Mouse (Mus musculus) intestine, embryonic 16.5 days (tissue): ENCODE measurements around the gene Erfe. TPM values are rescaled to one million over a fixed set of nuclear protein-coding genes. Genes with fewer than 3 reads are reported as not detected.

Experiments used
- ATAC-seq: fragments of 200-750 bp; cut with Nextera tagmentation; 2 replicates; pipeline ENCODE4 v1.8.0; 2017; ENCODE audit warnings: moderate TSS enrichment, moderate library complexity
- H3K27ac ChIP-seq: fragments of 300-500 bp; sonication (generic); 2 replicates; pipeline ENCODE4 v1.5.1; 2014; ENCODE audit warnings: mild to moderate bottlenecking, low read length
- H3K27me3 ChIP-seq: fragments of 300-500 bp; sonication (generic); replicated peaks from 2 replicates; pipeline ENCODE4 v1.6.1; 2014; ENCODE audit warnings: low read length, control low read depth, mixed read lengths; ENCODE audit not compliant: control insufficient read depth, insufficient read depth
- H3K36me3 ChIP-seq: fragments of 300-500 bp; sonication (generic); 2 replicates; pipeline ENCODE4 v1.6.1; 2014; ENCODE audit warnings: low read length, control low read depth; ENCODE audit not compliant: control insufficient read depth, insufficient read depth
- H3K4me1 ChIP-seq: fragments of 300-500 bp; sonication (generic); 2 replicates; pipeline ENCODE4 v1.6.1; 2014; ENCODE audit warnings: low read length, control low read depth, mixed read lengths; ENCODE audit not compliant: control insufficient read depth, insufficient read depth
- H3K4me2 ChIP-seq: fragments of 300-500 bp; sonication (generic); 2 replicates; pipeline ENCODE4 v1.6.1; 2014; ENCODE audit warnings: low read depth, low read length, control low read depth
- H3K4me3 ChIP-seq: fragments of 300-500 bp; sonication (generic); 2 replicates; pipeline ENCODE4 v1.5.1; 2014; ENCODE audit warnings: mild to moderate bottlenecking, low read length
- H3K9ac ChIP-seq: fragments of 300-500 bp; sonication (generic); 2 replicates; pipeline ENCODE4 v1.6.1; 2014; ENCODE audit warnings: low read depth, low read length
- H3K9me3 ChIP-seq: fragments of 300-500 bp; sonication (generic); 2 replicates; pipeline ENCODE4 v1.6.1; 2016; ENCODE audit warnings: low read length, control low read depth; ENCODE audit not compliant: control insufficient read depth
- WGBS: fragments of 180-500 bp; shearing (Covaris S2); extraction: QIAGEN DNeasy Blood & Tissue Kit; methylation state at CpG from one replicate; pipeline ENCODE4 v1.1.7; 2014; 5-methylcytosine and 5-hydroxymethylcytosine counted together
- polyA plus RNA-seq: library from polyadenylated mRNA; unstranded; fragments of >200 nt; fragmentation: Nextera tagmentation; extraction: Ambion mirVana; gene quantifications from 2 replicates; pipeline ENCODE4 v1.2.1, GENCODE M21; 2015

Erfe gene
- polyA plus RNA-seq, 1 experiment from 2014 or later = 9.0 TPM

- H3K4me1 ChIP-seq = no peaks in the 10 kb centered on the region
- no peak overlapping the region for H3K27ac ChIP-seq
- no peaks in the 10 kb centered on the region for H3K27me3 ChIP-seq
- no peak for ATAC-seq
- H3K36me3 ChIP-seq = no peaks in the 10 kb centered on the region
- H3K9me3 ChIP-seq = no peaks in the 10 kb centered on the region
- WGBS = 14% methylated on average over 1 of the region's 1 CpGs
- no peak overlapping the region for H3K4me2 ChIP-seq
- H3K9ac ChIP-seq = no peak overlapping the region
- no peak overlapping the region for H3K4me3 ChIP-seq
These were observed 38.7 kb downstream of the Erfe start for GRCm38 (mm10) chr1:91404976-91405375.

GRCm38 (mm10) chr1:91405406-91406169 is 39.4 kb downstream of the Erfe start:
- Histone ChIP-seq H3K4me2 (no peak overlapping the region), H3K36me3 (no peaks in the 10 kb centered on the region), H3K9ac (no peak overlapping the region), H3K27me3 (no peaks in the 10 kb centered on the region), H3K4me3 (no peak overlapping the region), H3K9me3 (no peaks in the 10 kb centered on the region), H3K4me1 (no peaks in the 10 kb centered on the region), H3K27ac (no peak overlapping the region)
- no peak for ATAC-seq
- 56% methylated on average over 23 of the region's 23 CpGs for WGBS

DNA sequence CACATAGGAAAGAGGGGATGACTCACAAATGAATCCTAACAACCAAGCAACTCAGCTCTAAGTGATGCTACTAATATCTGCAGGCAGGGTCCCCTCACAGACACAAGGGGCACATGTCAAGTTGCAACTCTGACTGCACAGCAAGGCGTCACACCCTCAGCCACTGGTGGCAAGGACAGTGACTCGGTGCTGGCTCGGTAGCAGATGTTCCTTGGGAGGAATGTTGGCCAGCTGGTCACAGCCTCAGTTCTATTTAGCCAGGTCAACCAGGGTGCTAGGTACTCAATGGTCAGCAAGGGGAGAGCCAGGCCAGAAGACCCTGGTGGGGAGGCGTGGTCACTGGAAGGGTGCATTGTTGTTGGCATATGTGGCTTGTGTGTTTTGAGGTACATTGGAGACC is 41.6 kb downstream of the Erfe start:
- Histone ChIP-seq H3K4me3 (no peak overlapping the region), H3K9me3 (no peaks in the 10 kb centered on the region), H3K9ac (no peak overlapping the region), H3K27ac (no peak overlapping the region), H3K36me3 (no peaks in the 10 kb centered on the region), H3K27me3 (no peaks in the 10 kb centered on the region), H3K4me2 (no peak overlapping the region), H3K4me1 (peaks cover 10% of the 10 kb centered on the region)
- 83% methylated on average over 4 of the region's 4 CpGs for WGBS
- ATAC-seq = no peak

DNA sequence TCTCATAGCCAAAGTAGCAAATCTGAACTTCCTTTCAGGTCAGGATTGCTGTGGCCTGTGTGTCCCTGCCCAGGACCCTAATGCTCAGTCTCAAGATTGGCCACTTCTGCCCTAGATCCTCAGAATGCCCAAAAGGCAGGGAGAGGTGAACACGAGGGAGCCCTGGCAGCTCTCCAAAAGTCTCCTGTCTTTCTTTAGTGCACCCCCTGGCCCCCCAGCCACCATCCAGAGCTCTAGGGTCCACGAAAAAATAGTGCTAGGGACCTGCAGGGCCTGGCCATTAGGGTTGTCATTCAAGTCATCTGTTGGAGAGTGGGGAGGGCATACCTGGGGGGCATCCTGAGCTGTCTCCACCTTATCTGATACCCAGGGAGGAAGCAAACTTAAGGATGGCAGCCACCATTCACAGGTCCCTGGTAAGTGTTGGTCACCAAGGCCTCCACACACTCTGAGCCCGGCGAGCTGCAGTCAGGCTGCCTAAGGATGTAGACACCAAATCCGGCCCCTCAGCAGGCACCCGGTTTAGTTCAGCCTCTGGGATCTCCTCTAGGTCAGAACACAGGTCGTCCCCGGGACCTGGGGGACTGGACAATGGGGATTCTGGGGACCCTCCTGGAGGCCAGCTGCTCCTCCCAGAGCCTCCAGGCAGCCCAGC is 45.5 kb downstream of the Erfe start:
- no peak overlapping the region for H3K27ac ChIP-seq
- H3K4me2 ChIP-seq = peak overlapping the region; percentile 96
- H3K27me3 ChIP-seq = no peaks in the 10 kb centered on the region
- no peaks in the 10 kb centered on the region for H3K36me3 ChIP-seq
- WGBS = 62% methylated on average over 8 of the region's 8 CpGs
- peak overlapping the region; percentile 92 for H3K9ac ChIP-seq
- no peaks in the 10 kb centered on the region for H3K9me3 ChIP-seq
- peaks cover 26% of the 10 kb centered on the region for H3K4me1 ChIP-seq
- peak overlapping the region; percentile 90 for H3K4me3 ChIP-seq
- ATAC-seq = no peak

- WGBS = 6% methylated on average over 64 of the region's 65 CpGs
- Histone ChIP-seq H3K9ac (peak overlapping the region; percentile 92), H3K4me1 (peaks cover 26% of the 10 kb centered on the region), H3K9me3 (no peaks in the 10 kb centered on the region), H3K4me3 (peak overlapping the region; percentile 90), H3K36me3 (no peaks in the 10 kb centered on the region), H3K27me3 (no peaks in the 10 kb centered on the region), H3K27ac (peak overlapping the region; percentile 91), H3K4me2 (peak overlapping the region; percentile 96)
- peak; percentile 63 for ATAC-seq
These were observed 46.2 kb downstream of the Erfe start for GRCm38 (mm10) chr1:91412286-91413029.

DNA sequence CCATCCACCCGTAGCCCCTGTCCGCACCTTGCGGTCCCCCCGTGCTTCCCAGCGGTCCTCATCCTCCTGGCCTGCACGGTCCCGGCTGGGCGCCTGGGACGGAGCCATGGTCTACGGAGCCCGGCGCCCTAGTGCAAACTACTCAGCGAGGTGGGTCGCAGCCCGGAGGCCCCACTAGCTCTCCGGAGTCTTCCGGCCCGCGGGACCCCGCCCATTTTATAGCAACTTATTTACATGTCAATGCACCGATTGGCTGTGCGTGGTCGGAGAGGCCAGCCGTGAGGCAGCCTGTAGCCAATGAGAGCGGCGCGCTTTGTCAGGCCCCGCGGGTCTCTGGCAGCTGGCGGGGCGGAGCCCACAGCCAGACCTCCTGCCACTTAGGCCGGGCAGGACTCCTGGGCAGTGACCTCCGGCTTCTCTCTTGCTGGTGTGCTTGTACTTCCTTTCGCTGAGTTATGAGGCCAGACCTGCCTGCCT is 46.8 kb downstream of the Erfe start:
- peak overlapping the region; percentile 96 for H3K4me2 ChIP-seq
- WGBS = under 1% methylated on average over 34 of the region's 34 CpGs
- H3K4me1 ChIP-seq = peaks cover 26% of the 10 kb centered on the region
- no peaks in the 10 kb centered on the region for H3K27me3 ChIP-seq
- H3K9ac ChIP-seq = peak overlapping the region; percentile 92
- peak overlapping the region; percentile 90 for H3K4me3 ChIP-seq
- ATAC-seq = peak; percentile 96
- no peaks in the 10 kb centered on the region for H3K9me3 ChIP-seq
- peak overlapping the region; percentile 94 for H3K27ac ChIP-seq
- peaks cover 4% of the 10 kb centered on the region; the same call in 1 of the 2 replicates for H3K36me3 ChIP-seq

DNA sequence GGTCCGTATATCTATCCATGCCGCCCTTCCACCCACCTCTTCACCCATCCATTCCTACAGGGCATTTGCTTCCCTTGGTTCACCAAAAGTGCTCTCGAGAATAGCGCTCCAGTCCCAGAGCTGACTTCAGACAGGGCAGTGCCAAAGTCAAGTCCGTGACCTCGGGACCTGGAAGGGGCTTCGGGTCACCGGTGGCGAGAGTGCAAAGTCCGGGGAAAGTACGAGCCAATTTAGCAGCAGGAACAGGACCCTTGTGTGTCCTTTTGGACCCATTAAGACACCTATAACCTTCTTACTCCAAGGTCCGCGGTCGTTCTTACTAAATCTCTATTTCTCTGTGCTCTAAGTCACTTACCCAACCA is 47.3 kb downstream of the Erfe start:
- no peaks in the 10 kb centered on the region for H3K27me3 ChIP-seq
- no peaks in the 10 kb centered on the region for H3K9me3 ChIP-seq
- ATAC-seq = peak; percentile 17; the same call in 1 of the 2 replicates
- H3K4me2 ChIP-seq = peak overlapping the region; percentile 96
- peak overlapping the region; percentile 94 for H3K27ac ChIP-seq
- H3K36me3 ChIP-seq = peaks cover 5% of the 10 kb centered on the region; the same call in 1 of the 2 replicates
- under 1% methylated on average over 14 of the region's 14 CpGs for WGBS
- peaks cover 26% of the 10 kb centered on the region for H3K4me1 ChIP-seq
- H3K9ac ChIP-seq = peak overlapping the region; percentile 68
- H3K4me3 ChIP-seq = peak overlapping the region; percentile 90

GRCm38 (mm10) chr1:91413898-91414594 is 47.8 kb downstream of the Erfe start, which contains the start of gene Hes6:
Gene Hes6, minus strand, starts transcription at chr1:91414038.
- Histone ChIP-seq H3K4me3 (peak within 1 kb of the TSS; percentile 90), H3K9ac (peak within 1 kb of the TSS; percentile 92), H3K4me2 (peak within 1 kb of the TSS; percentile 96), H3K4me1 (peaks cover 26% of the 10 kb centered on the region), H3K27me3 (no peaks in the 10 kb centered on the region), H3K36me3 (peaks cover 5% of the 10 kb centered on the region; the same call in 1 of the 2 replicates), H3K27ac (peak within 1 kb of the TSS; percentile 94), H3K9me3 (no peaks in the 10 kb centered on the region)
- under 1% methylated on average over 39 of the region's 39 CpGs for WGBS
- ATAC-seq = peak; percentile 22
